Mouse (Mus musculus) liver, embryonic 16.5 days (tissue): Measurements from ENCODE around the gene Znfx1. TPM values are rescaled to one million over a fixed set of nuclear protein-coding genes. Genes with fewer than 3 reads are reported as not detected.

Experiments used
- ATAC-seq: fragments of 200-750 bp; cut with Nextera tagmentation; 2 replicates; pipeline ENCODE4 v1.8.0; 2017; ENCODE audit warnings: low read depth, mild to moderate bottlenecking, moderate number of reproducible peaks, moderate library complexity
- H3K27ac ChIP-seq: fragments of 300-500 bp; sonication (generic); 2 replicates; pipeline ENCODE4 v1.5.1; 2014; ENCODE audit warnings: mild to moderate bottlenecking, low read length
- H3K27me3 ChIP-seq: fragments of 300-500 bp; sonication (generic); 2 replicates; pipeline ENCODE4 v1.6.1; 2014; ENCODE audit warnings: low read depth, low read length, mixed read lengths; ENCODE audit not compliant: control insufficient read depth, insufficient read depth
- H3K36me3 ChIP-seq: fragments of 300-500 bp; sonication (generic); 2 replicates; pipeline ENCODE4 v1.6.1; 2014; ENCODE audit warnings: mild to moderate bottlenecking; ENCODE audit not compliant: control insufficient read depth, insufficient read depth
- H3K4me1 ChIP-seq: fragments of 300-500 bp; sonication (generic); 2 replicates; pipeline ENCODE4 v1.6.1; 2014; ENCODE audit warnings: low read depth, low read length, mixed read lengths; ENCODE audit not compliant: control insufficient read depth
- H3K4me2 ChIP-seq: fragments of 300-500 bp; sonication (generic); 2 replicates; pipeline ENCODE4 v1.6.1; 2014; ENCODE audit warnings: low read depth, low read length, mixed read lengths
- H3K4me3 ChIP-seq: fragments of 300-500 bp; sonication (generic); 2 replicates; pipeline ENCODE4 v1.5.1; 2014; ENCODE audit warnings: low read depth, mild to moderate bottlenecking, low read length
- H3K9ac ChIP-seq: fragments of 300-500 bp; sonication (generic); 2 replicates; pipeline ENCODE4 v1.6.1; 2014; ENCODE audit warnings: low read depth, low read length
- H3K9me3 ChIP-seq: fragments of 300-500 bp; sonication (generic); replicated peaks from 2 replicates; pipeline ENCODE4 v1.6.1; 2016; ENCODE audit warnings: low read length; ENCODE audit not compliant: control insufficient read depth
- WGBS: fragments of 180-500 bp; shearing (Covaris S2); extraction: QIAGEN DNeasy Blood & Tissue Kit; methylation state at CpG from one replicate; pipeline ENCODE4 v1.1.7; 2014; ENCODE audit not compliant: insufficient replicate concordance; 5-methylcytosine and 5-hydroxymethylcytosine counted together
- polyA plus RNA-seq: library from polyadenylated mRNA; unstranded; fragments of >200 nt; fragmentation: Nextera tagmentation; extraction: Ambion mirVana; gene quantifications from 2 replicates; pipeline ENCODE4 v1.2.1, GENCODE M21; 2015

Znfx1 gene
- polyA plus RNA-seq, 1 experiment from 2014 or later, result 11.8 TPM

DNA sequence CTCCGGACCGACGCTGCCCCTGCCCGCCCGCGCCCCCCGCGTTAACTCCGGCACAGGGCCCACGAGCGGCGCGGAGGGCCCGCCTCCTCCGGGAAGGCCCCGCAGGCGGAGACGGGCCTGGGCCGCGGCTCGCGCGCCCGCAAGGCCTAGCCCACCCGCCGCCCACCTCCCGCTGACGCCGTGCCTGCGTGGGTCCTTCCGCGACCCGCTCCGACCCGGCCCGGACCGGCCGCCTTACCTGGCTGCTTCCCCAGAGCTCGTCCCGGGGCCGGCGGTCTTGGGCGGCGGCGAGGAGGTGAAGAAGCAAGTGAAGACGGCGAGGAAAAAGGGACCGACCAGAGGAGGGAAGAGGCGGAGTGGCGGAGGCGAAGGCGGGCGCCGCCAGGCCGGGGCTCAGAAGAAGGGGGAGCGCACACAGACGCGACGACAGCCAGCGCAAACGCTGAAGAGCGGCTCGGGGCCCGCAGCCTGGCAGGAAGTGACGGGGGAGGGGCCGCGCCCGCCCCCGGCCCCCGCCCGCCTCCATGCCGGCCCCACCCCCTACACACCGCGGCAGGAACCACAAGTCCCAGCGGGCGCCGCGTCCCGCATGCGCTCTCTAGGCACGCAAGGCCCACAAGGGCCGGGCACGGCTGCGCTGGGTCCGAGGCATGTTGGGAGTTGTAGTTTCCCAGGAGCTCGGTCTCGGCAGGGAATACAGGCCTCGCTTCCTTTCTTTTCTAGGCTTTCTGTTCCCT is 66.9 kb downstream of the Znfx1 start, which contains the start of gene Stau1:
Gene Stau1, minus strand, starts transcription at position 504 of the 737 bp plus-strand sequence.
- no peaks in the 10 kb centered on the region for H3K27me3 ChIP-seq
- H3K9ac ChIP-seq, result peak within 1 kb of the TSS; percentile 95
- peak within 1 kb of the TSS; percentile 95 for H3K27ac ChIP-seq
- peak within 1 kb of the TSS; percentile 93 for H3K4me2 ChIP-seq
- H3K4me1 ChIP-seq, result peaks cover 36% of the 10 kb centered on the region
- H3K36me3 ChIP-seq, result no peaks in the 10 kb centered on the region
- H3K9me3 ChIP-seq, result no peaks in the 10 kb centered on the region
- peak; percentile 99 for ATAC-seq
- peak within 1 kb of the TSS; percentile 98 for H3K4me3 ChIP-seq
- WGBS, result under 1% methylated on average over 78 of the region's 88 CpGs

DNA sequence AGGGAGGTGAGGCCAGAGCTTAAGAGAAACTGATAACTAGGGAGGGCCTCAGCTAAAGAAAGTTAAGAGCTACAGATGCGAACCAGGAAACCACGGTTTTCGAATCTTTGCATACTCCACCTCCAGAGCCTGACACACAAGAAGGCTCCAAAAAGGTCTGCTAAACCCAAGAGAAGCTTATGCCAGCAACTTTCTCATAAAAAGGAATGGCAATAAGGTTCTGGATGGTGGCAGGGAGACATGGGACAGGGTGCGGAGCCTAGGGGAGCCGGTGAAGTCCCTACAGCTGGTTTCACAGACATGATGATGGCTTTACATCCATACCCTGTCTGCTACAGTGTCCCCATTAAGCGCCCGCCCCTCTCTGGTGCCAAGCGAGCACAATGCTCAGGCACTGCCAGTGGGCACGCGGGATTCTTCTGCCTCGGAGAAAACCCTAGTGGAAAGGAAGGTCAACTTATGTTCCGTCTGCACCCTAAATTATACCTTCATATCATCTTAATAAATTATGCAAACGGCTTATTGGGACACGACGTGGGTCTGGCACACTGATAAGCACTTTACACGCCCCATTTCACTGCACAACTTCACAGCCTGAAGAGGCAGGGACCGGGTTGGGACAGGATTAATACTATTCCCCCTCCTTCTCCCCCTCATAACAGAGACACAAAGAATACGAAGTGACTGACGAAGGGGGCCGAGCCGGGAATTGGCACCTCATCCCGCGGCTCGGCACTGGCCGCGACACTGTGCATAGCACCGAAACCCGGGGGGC is 67.6 kb downstream of the Znfx1 start:
- H3K27me3 ChIP-seq, result no peaks in the 10 kb centered on the region
- peak overlapping the region; percentile 95 for H3K9ac ChIP-seq
- peaks cover 38% of the 10 kb centered on the region for H3K4me1 ChIP-seq
- peak overlapping the region; percentile 93 for H3K4me2 ChIP-seq
- WGBS, result under 1% methylated on average over 28 of the region's 28 CpGs
- peak; percentile 28 for ATAC-seq
- H3K27ac ChIP-seq, result peak overlapping the region; percentile 95
- no peaks in the 10 kb centered on the region for H3K36me3 ChIP-seq
- H3K4me3 ChIP-seq, result peak overlapping the region; percentile 98
- H3K9me3 ChIP-seq, result no peaks in the 10 kb centered on the region

DNA sequence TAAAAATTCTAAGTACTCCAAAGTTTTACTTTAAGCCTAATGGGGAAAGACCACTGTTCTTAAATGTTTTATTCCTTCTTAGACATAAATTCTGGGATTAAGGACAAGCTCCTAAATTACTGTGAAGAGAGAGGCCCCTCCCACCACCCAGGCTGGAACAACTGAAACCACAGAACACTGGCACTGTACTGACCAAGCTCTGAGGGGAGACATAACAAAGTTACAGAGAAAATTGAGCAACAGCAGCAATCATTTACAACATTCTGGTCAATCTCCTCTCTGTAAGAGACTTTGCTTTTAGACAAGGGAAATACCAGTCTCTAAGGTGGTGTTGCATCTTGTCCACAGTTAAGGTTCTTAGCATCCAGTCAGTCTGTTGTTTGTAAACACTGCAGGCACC is 70.9 kb downstream of the Znfx1 start:
- no peak overlapping the region for H3K4me3 ChIP-seq
- no peak overlapping the region for H3K9ac ChIP-seq
- H3K4me1 ChIP-seq, result peaks cover 40% of the 10 kb centered on the region
- peak overlapping the region; percentile 16 for H3K27ac ChIP-seq
- H3K9me3 ChIP-seq, result no peaks in the 10 kb centered on the region
- H3K4me2 ChIP-seq, result 0 out of 2 replicates have a peak overlapping the region, but pooled peaks have one; percentile 7
- ATAC-seq, result no peak
- no peaks in the 10 kb centered on the region for H3K27me3 ChIP-seq
- H3K36me3 ChIP-seq, result no peaks in the 10 kb centered on the region

DNA sequence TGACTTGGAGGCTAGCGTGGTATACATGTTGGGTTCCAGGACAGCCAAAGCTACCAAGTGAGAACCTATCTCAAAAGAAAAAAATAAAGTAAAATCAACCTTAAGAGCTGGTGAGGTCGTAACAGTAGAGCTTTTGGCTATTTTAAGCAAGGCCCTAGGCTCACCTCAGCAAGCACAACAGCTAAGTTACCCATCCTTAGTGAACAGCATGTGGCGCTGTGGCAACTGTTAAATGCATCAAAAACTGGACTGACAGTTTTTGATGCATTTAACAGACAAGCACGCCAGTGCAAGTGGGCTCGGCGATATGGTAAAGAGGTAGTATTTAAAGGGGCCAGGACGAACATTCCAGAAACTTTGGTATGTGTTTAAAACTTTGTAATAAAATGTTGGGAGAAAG is 72.0 kb downstream of the Znfx1 start:
- Histone ChIP-seq H3K9me3 (no peaks in the 10 kb centered on the region), H3K36me3 (no peaks in the 10 kb centered on the region), H3K4me3 (no peak overlapping the region), H3K27ac (no peak overlapping the region; the same call in 1 of the 2 replicates), H3K9ac (no peak overlapping the region), H3K4me1 (peaks cover 34% of the 10 kb centered on the region), H3K27me3 (no peaks in the 10 kb centered on the region), H3K4me2 (no peak overlapping the region)
- no peak for ATAC-seq
- WGBS, result 49% methylated on average over 7 of the region's 7 CpGs

Other genes with a start within 250 kb of the Znfx1 start
- 41.2 and 42.9 TPM in 2 replicates for gene Cse1l, start 157.0 kb downstream of the Znfx1 start, polyA plus RNA-seq
- 27.7 and 29.6 TPM in 2 replicates for gene Stau1, start 66.7 kb downstream of the Znfx1 start, polyA plus RNA-seq
- gene Ddx27, start 47.8 kb downstream of the Znfx1 start, polyA plus RNA-seq, result 32.9 and 36.0 TPM in 2 replicates
- 0.14 and 0.16 TPM in 2 replicates for gene Kcnb1, start 127.1 kb upstream of the Znfx1 start, polyA plus RNA-seq
- 0.71 and 1.2 TPM in 2 replicates for gene Ptgis, start 177.6 kb upstream of the Znfx1 start, polyA plus RNA-seq